Mouse (Mus musculus) left cerebral cortex, postnatal 10 days (tissue): ENCODE data around the gene Grip1. TPM values are rescaled to one million over a fixed set of nuclear protein-coding genes. Genes with fewer than 3 reads are reported as not detected.
A peak's percentile ranks its signal among the peaks of the same experiment; 100 is the strongest.

ENCODE experiments used
- DNase-seq, 2 experiments: peaks; one replicate each; pipeline ENCODE4 v3.0.0; 2021 to 2022; ENCODE audit warnings: low spot score in 2 of 2, mixed read lengths in 1 of 2; ENCODE audit errors: extremely low spot score in 1 of 2
- intact Hi-C: fragments of 180-260 bp; cut with DNase I; formaldehyde crosslinking; loops from one replicate; pipeline ENCODE4 v1.15.1; 2025
- total RNA-seq, 2 experiments: library from RNA; stranded (reverse); gene quantifications; 2 replicates each; pipeline ENCODE4 v1.2.3; 2021

Gene Grip1
- total RNA-seq, 2 experiments from 2014 or later = 43.0 to 45.8 TPM

DNA sequence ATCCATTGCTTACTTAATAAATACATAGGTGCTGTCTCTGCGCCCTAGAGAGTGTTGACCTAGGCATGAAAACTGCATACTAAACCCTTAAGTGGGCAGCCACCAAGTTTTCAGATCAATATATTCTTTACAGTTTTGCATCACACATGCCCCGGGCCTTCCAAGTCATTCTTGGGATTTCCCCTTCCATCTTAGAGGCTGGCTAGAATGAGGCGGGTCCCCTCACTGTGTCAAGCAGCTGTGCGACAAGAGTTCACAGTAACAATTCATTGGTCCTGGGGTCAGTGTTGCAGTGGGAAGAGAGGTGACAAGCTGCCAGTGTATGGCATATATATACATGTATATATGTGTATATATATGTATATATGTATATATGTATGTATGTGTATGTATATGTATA is 388.4 kb downstream of the Grip1 start:
- no peak for DNase-seq
- intact Hi-C loops = no loop called here

- intact Hi-C loops = no loop called here
- DNase-seq = no peak
Measured at GRCm38 (mm10) chr10:119845705-119846410, 392.2 kb downstream of the Grip1 start.

- DNase-seq = no peak
- intact Hi-C loops = no loop called here
Measured at GRCm38 (mm10) chr10:119851594-119851993, 398.0 kb downstream of the Grip1 start.

DNA sequence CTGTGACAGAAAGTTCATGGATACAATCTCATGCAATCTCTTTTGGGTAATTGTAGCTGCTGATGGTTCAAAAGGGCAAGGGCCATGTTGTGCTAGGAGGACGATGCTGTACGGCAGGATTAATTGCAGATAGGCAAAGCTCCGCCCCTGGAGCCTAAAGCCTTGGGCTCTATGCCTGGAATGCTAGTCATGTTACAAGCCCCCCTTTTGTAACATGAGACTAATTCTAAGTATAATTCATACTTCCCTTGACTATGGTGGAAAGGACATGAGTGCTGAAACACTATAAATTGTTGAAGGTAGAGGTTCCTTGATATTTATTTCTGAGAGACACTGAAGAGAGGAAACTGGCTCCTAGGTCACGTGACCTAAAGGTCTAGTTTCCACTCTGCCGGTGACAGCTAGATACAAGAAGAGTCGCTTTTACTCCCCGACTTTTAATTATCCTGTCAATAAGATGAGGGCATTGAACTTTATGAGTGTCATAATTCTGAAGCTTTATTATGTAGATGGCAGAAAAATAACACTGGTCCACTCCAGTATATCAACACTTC is 399.0 kb downstream of the Grip1 start:
- intact Hi-C loops = no loop called here
- no peak for DNase-seq

DNA sequence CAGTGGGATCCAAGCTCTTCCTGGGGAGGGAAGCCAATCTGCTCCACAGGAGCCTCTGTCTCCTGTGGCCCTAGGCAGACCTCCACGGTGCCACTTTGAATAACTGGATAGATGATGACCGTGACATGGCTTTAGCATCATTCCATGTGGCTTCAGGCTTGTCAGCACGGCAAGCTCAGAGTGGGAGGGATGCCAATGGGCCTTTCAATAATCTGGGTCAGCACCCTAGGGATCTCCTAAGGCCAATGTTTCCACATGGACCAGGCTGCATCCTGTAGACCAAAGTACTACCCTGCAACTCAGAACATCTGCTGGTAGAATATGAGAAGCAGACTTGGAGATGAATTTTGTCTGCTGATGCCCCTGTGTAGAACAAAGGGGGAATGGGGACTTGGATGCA is 414.1 kb downstream of the Grip1 start:
- intact Hi-C loops = no loop called here

DNA sequence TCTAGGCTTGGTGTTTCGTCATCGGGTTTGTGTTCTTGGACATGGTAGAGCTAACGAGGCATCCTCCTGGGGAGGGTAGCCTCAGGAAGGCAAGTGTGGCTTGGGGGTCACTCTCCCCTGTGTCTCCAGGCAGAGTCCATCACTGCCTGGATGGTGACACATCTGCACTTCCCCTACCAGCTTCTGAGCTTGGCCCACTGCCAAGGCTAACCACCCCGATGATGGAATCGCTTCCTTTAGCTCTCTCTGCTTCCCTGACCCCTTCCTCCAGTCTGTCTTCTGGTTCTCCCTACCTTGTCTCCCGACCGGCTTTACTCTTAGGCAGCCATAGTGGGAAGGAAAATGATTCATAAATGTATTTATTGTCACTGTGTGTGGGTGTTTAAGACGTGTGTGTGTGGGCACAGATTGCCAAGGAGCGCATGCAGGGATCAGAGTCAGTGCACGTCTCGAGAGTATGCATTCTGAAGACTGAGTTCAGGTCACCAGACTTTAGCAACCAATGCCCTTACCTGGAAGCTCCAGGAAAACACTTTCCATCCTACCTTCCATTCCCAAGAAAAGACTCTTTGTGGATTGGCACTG is 415.5 kb downstream of the Grip1 start:
- peak in 1 of 2 experiments; percentile 38 for DNase-seq
- intact Hi-C loops = no loop called here

More for the DNA sequence above, 414.1 kb downstream of the Grip1 start:
- peak in 1 of 2 experiments; percentile 35 for DNase-seq

DNA sequence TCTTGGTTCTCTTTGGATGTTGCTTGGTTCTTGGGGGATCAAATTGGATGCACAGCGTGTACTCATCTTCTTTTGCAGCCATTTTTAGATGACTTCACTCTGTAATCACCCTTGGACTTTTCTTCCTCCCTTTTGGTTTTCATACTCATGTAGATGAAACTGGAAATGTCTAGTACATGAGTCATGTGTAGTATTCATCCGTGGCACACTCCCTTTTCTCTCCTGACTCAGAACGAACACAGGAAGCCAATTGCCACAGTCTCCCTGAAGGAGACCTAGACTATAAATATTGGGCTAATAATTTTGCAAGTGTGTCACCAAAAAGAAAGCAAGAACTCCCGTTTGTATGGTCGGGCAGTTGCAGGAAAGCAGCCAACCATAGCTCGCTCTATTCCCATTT is 423.1 kb downstream of the Grip1 start:
- no peak for DNase-seq
- intact Hi-C loops = no loop called here

- intact Hi-C loops = no loop called here
- DNase-seq = no peak
Measured at GRCm38 (mm10) chr10:119878331-119878730, 424.7 kb downstream of the Grip1 start.

GRCm38 (mm10) chr10:119884591-119884990 is 431.0 kb downstream of the Grip1 start:
- no peak for DNase-seq
- intact Hi-C loops = no loop called here

DNA sequence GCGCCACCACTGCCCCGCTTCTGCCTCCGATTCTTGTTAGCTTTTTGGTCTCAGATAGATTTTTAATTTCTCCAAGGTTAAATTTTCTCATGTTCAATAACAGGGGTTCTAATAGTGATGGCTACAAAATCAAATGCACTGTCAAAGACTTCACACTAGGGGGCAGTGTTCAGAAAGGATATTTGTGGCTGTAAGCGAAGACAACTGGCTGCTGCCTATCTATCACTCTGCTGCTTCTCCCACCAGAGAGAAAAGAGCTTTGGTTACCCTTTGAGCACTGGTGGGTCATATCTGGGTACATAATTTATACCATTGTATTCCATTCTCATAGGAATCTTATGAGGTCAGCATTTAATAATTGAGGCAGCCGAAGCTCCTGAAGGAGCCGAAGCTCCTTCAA is 431.9 kb downstream of the Grip1 start:
- intact Hi-C loops = no loop called here
- DNase-seq = no peak

GRCm38 (mm10) chr10:119886681-119887080 is 433.1 kb downstream of the Grip1 start:
- intact Hi-C loops = no loop called here
- DNase-seq = no peak

DNA sequence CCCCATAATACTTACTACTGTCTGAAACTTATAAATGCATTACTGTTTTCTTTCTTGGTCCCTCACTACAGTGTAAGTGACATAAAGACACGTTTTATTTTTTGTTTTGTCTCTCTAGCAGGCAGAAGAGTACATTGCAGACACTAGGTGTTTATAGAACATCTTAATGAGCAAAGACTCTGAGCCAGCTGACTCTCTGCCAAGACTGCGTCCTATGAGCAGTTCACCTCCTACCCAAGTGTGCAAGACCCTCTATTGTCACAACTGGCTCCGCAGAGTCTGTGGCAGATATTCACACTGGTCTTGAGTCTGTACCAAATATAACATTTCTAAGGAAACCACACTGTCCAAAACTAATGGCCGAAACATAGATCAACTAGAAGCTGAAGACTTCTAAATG is 449.1 kb downstream of the Grip1 start:
- intact Hi-C loops = no loop called here
- DNase-seq = no peak

DNA sequence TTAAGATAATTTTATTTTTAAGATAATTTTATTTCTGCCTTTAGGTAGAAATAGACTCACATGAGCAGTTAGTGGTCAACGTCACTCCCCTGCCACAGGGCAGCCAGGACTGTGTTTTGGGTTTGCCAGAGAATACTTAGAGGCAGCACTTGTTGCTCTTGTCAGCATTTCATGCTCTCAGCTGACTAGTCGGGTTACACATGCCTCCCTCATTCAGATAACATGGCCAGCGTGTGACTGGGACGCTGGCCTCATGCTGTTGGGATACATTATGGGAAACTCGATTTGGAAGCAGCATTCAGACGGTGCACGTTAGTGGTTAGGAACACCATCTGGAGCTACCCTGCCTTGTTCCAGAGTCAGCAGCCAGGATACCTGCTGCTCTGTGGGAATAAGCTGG is 453.2 kb downstream of the Grip1 start:
- no peak for DNase-seq
- intact Hi-C loops = no loop called here

DNA sequence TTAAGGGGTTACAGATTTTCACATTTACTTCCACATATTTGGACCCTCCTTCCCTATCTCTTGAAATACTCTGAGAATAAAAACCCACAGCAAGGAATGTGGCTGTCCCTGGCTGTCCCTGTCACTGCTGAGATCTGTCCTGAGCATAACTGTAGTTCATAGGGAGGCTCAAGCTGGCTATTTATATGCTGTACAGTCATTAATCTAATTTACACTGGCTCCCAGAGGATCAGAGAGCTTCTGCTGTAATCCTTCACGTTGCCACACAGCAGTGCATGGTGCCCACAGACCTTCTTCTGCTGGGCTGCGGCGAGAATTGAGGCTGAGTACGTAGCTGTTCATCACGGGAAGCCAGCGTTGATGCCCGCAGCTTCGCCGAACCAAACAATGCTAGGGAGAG is 464.4 kb downstream of the Grip1 start:
- intact Hi-C loops = no loop called here
- DNase-seq = no peak

GRCm38 (mm10) chr10:119927963-119928362 is 474.3 kb downstream of the Grip1 start:
- intact Hi-C loops = no loop called here
- DNase-seq = no peak

GRCm38 (mm10) chr10:119928921-119929320 is 475.3 kb downstream of the Grip1 start:
- no peak for DNase-seq
- intact Hi-C loops = no loop called here

GRCm38 (mm10) chr10:119932794-119933193 is 479.2 kb downstream of the Grip1 start:
- intact Hi-C loops = no loop called here

DNA sequence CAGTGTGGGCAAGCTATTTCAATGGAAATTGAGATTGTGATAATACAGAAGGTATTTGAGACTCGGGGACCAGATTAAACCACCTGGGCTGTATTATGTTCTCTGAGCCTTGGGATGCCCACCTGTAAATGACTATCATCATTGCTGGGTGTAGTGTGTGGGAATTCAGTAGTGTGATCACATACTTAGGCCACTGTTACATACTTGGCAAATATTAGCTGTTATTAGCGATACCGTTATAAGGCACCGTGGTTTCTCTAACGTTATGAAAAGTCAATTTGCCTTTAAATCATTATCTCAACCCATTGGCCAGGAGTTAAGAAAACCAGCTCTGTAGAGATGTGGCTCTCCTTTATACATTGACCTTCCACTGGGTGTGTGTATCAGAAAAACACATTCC is 479.7 kb downstream of the Grip1 start:
- intact Hi-C loops = no loop called here
- DNase-seq = no peak

More at GRCm38 (mm10) chr10:119932794-119933193, 479.2 kb downstream of the Grip1 start:
- DNase-seq = no peak

- DNase-seq = no peak
- intact Hi-C loops = no loop called here
Measured at GRCm38 (mm10) chr10:119935231-119935630, 481.6 kb downstream of the Grip1 start.

- no peak for DNase-seq
Measured at GRCm38 (mm10) chr10:119937481-119937880, 483.9 kb downstream of the Grip1 start.

More at GRCm38 (mm10) chr10:119937481-119937880, 483.9 kb downstream of the Grip1 start:
- intact Hi-C loops = no loop called here
